Mouse (Mus musculus): ENCODE measurements around the gene Bcl7c. TPM values are rescaled to one million over a fixed set of nuclear protein-coding genes. Genes with fewer than 3 reads are reported as not detected.
A peak's percentile ranks its signal among the peaks of the same experiment; 100 is the strongest.
"Not testable (repeated sequence)": the region's sequence is repeated elsewhere in the genome, so short reads cannot be mapped to it uniquely, and the experiment has no call there.

The Bcl7c gene
- polyA plus RNA-seq, 1 experiment: 132 TPM

DNA sequence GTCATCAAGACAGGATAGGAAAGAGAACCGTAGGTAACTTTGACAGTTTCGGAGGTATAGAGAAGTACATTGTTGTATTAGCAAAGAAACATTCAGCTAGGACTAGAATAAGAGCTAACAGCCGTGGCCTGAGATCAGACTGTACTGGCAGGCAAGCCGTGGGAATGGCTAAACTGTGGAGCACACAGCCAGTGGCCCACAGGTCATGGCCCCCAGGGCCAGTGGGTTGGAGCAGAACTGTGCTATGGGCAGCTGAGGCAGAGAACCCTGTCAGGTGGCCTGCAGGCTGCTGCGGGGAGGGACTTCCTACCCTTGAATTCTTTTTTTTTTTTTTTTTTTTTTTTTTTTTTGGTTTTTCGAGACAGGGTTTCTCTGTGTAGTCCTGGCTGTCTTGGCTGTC, 59.5 kb downstream of the Bcl7c start:
- no peaks in the 10 kb centered on the region for H3K36me3 ChIP-seq (ENCODE audit: control insufficient read depth, insufficient read depth)
- H3K27me3 ChIP-seq (ENCODE audit: control insufficient read depth, insufficient read depth, insufficient read length): peaks cover 25% of the 10 kb centered on the region
- H3ac ChIP-seq (ENCODE audit: control insufficient read depth, insufficient read length, low read depth): no peak overlapping the region
- TF ChIP-seq MAX (IDR thresholded peaks at IDR 0.05) (no peak), MYOG (IDR thresholded peaks at IDR 0.05; ENCODE audit: control insufficient read depth, extremely low read depth, insufficient read length) (no peak), MYOD1 (IDR thresholded peaks at IDR 0.05; ENCODE audit: control insufficient read depth, insufficient read length, low read depth) (no peak), CTCF (IDR thresholded peaks at IDR 0.05; ENCODE audit: control insufficient read depth, insufficient read depth, insufficient read length) (no peak), FOSL1 (IDR thresholded peaks at IDR 0.05; ENCODE audit: insufficient read depth, low read length, poor library complexity, severe bottlenecking) (no peak), CEBPB (IDR thresholded peaks at IDR 0.05; ENCODE audit: low read depth) (no peak), USF1 (IDR thresholded peaks at IDR 0.05; ENCODE audit: low read depth) (no peak)
- no peaks in the 10 kb centered on the region for H3K79me3 ChIP-seq (ENCODE audit: low read depth)
- H3K79me2 ChIP-seq (ENCODE audit: control insufficient read depth, insufficient read depth): no peaks in the 10 kb centered on the region
- H3K4me3 ChIP-seq (ENCODE audit: insufficient read depth, poor library complexity, severe bottlenecking): no peak overlapping the region

DNA sequence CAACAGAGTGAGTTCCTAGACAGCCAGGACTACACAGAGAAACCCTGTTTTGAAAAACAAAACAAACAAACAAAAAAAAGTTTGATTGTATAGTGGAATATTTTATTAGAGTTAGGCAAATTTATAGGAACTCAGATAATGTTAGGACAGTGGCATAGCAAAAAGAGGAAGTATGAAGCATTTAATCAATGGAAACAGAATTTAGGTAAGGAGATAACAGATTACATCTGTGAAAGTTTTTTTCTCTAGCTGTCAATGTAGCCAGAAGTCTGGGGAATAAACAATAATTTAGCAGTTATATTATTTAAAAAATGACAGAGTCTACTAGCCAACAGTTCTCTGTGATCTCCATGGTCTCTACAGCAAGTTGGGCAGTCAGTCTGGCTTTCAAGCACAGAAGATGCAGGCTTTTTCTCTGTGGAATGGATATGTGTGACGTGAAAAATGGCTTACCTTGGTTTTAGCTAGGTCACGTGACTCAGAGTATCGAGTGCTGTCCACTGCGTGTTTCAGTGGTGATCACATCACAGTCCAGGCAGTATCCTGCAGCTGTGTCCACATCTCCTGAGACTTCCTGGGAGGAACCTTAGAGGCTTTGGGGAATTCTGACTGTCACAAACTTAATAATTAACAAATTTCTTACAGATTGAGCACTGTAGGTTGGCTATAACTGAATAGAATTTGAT, 60.1 kb downstream of the Bcl7c start:
- Histone ChIP-seq H3K36me3 (ENCODE audit: control insufficient read depth, insufficient read depth) (no peaks in the 10 kb centered on the region), H3K79me3 (ENCODE audit: low read depth) (no peaks in the 10 kb centered on the region), H3K27me3 (ENCODE audit: control insufficient read depth, insufficient read depth, insufficient read length) (peaks cover 25% of the 10 kb centered on the region), H3K79me2 (ENCODE audit: control insufficient read depth, insufficient read depth) (no peaks in the 10 kb centered on the region), H3ac (ENCODE audit: control insufficient read depth, insufficient read length, low read depth) (no peak overlapping the region), H3K4me3 (ENCODE audit: insufficient read depth, poor library complexity, severe bottlenecking) (no peak overlapping the region)
- TF ChIP-seq MYOG (IDR thresholded peaks at IDR 0.05; ENCODE audit: control insufficient read depth, extremely low read depth, insufficient read length) (no peak), USF1 (IDR thresholded peaks at IDR 0.05; ENCODE audit: low read depth) (peak; percentile 69), CTCF (IDR thresholded peaks at IDR 0.05; ENCODE audit: control insufficient read depth, insufficient read depth, insufficient read length) (no peak)

DNA sequence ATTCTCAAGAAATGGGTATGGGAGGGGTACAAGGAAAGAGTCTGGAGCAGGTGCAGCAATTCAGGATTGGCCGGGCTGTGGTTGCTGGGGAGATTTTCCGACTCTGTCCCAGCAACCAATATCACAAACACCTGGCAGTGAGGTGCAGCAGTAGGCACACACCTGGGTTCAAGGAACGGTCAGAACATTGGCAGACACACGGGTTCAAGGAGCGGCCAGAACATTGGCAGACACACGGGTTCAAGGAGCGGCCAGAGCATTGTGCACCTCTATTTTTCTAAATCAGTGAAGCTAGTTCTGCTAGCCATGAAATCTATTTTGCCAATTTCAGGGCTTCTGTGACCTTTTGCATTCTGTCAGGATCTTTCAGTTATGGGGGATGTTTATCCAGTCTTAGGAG, 61.2 kb downstream of the Bcl7c start:
- not testable (repeated sequence) for H3K36me3 ChIP-seq (ENCODE audit: control insufficient read depth, insufficient read depth); H3K79me2 ChIP-seq (ENCODE audit: control insufficient read depth, insufficient read depth); H3K4me3 ChIP-seq (ENCODE audit: insufficient read depth, poor library complexity, severe bottlenecking); H3ac ChIP-seq (ENCODE audit: control insufficient read depth, insufficient read length, low read depth); H3K79me3 ChIP-seq (ENCODE audit: low read depth)
- H3K27me3 ChIP-seq (ENCODE audit: control insufficient read depth, insufficient read depth, insufficient read length): peaks cover 27% of the 10 kb centered on the region

DNA sequence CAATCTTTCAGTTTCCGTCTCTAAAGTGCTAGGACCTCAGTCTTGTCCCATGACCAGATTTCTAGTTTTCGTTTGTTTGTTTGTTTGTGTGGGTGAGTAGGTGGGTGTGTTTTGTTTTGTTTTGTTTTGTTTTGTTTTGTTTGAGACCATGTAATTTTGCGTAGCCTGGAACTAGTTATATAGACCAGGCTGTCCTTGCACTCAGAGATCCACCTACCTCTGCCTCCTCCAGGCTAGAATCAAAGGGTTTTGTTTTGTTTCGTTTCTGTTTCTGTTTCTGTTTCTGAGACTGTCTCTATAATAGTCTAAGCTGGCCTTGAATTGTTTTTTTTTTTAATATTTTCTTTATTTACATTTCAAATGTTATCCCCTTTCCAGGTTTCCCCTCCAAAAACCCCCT, 62.4 kb downstream of the Bcl7c start:
- Histone ChIP-seq H3K79me3 (ENCODE audit: low read depth) (no peaks in the 10 kb centered on the region), H3K36me3 (ENCODE audit: control insufficient read depth, insufficient read depth) (no peaks in the 10 kb centered on the region), H3K27me3 (ENCODE audit: control insufficient read depth, insufficient read depth, insufficient read length) (peaks cover 29% of the 10 kb centered on the region), H3ac (ENCODE audit: control insufficient read depth, insufficient read length, low read depth) (no peak overlapping the region), H3K79me2 (ENCODE audit: control insufficient read depth, insufficient read depth) (no peaks in the 10 kb centered on the region), H3K4me3 (ENCODE audit: insufficient read depth, poor library complexity, severe bottlenecking) (no peak overlapping the region)
- TF ChIP-seq MAX (IDR thresholded peaks at IDR 0.05): no peak
- TF ChIP-seq FOSL1 (IDR thresholded peaks at IDR 0.05; ENCODE audit: insufficient read depth, low read length, poor library complexity, severe bottlenecking): no peak
- no peak for TF ChIP-seq CEBPB (IDR thresholded peaks at IDR 0.05; ENCODE audit: low read depth)
- TF ChIP-seq MYOD1 (IDR thresholded peaks at IDR 0.05; ENCODE audit: control insufficient read depth, insufficient read length, low read depth): no peak
- TF ChIP-seq CTCF (IDR thresholded peaks at IDR 0.05; ENCODE audit: control insufficient read depth, insufficient read depth, insufficient read length): no peak
- TF ChIP-seq USF1 (IDR thresholded peaks at IDR 0.05; ENCODE audit: low read depth): no peak
- TF ChIP-seq MYOG (IDR thresholded peaks at IDR 0.05; ENCODE audit: control insufficient read depth, extremely low read depth, insufficient read length): no peak

DNA sequence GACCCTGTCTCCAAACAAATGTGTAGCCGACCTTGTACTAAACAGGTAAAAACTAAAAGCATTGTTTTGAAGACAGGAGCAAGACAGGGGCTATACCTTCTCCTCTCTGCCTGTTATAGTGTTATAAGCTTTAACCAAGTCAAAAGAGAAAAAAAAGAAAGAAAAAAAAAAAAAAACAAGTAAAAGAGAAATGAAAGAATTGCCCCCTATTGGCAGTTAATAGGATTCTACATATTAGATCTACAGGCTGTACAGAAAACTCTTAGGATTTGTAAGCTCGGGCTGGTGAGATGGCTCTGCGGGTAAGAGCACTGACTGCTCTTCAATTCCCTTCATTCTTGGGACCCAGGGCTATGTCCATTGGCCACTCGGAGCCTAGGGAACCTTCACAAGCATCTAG, 66.5 kb downstream of the Bcl7c start:
- Histone ChIP-seq H3K79me3 (ENCODE audit: low read depth) (no peaks in the 10 kb centered on the region), H3K79me2 (ENCODE audit: control insufficient read depth, insufficient read depth) (no peaks in the 10 kb centered on the region), H3K36me3 (ENCODE audit: control insufficient read depth, insufficient read depth) (no peaks in the 10 kb centered on the region), H3K4me3 (ENCODE audit: insufficient read depth, poor library complexity, severe bottlenecking) (no peak overlapping the region), H3K27me3 (ENCODE audit: control insufficient read depth, insufficient read depth, insufficient read length) (peaks cover 29% of the 10 kb centered on the region), H3ac (ENCODE audit: control insufficient read depth, insufficient read length, low read depth) (no peak overlapping the region)
- TF ChIP-seq USF1 (IDR thresholded peaks at IDR 0.05; ENCODE audit: low read depth): no peak
- no peak for TF ChIP-seq MAX (IDR thresholded peaks at IDR 0.05)
- TF ChIP-seq MYOG (IDR thresholded peaks at IDR 0.05; ENCODE audit: control insufficient read depth, extremely low read depth, insufficient read length): no peak
- TF ChIP-seq FOSL1 (IDR thresholded peaks at IDR 0.05; ENCODE audit: insufficient read depth, low read length, poor library complexity, severe bottlenecking): no peak
- no peak for TF ChIP-seq CEBPB (IDR thresholded peaks at IDR 0.05; ENCODE audit: low read depth)
- TF ChIP-seq MYOD1 (IDR thresholded peaks at IDR 0.05; ENCODE audit: control insufficient read depth, insufficient read length, low read depth): no peak
- no peak for TF ChIP-seq CTCF (IDR thresholded peaks at IDR 0.05; ENCODE audit: control insufficient read depth, insufficient read depth, insufficient read length)

DNA sequence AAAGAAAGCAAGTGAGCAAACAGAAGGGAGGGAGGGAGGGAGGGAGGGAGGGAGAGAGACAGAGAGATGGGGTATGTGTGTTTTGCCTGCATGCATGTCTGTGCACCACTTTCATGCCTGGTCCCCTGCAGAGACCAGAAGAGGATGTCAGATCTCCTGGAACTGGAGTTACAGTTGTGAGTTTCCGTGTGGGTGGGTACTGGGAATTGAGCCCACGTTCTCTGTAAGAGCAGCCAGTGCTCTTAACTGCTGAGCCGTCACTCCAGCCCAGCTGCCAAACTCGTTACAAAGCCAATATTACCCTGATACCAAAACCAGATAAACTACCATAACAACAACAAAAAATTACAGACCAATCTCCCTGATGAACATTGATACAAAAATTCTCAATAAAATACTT, 67.5 kb downstream of the Bcl7c start:
- no peak overlapping the region for H3K4me3 ChIP-seq (ENCODE audit: insufficient read depth, poor library complexity, severe bottlenecking)
- TF ChIP-seq CEBPB (IDR thresholded peaks at IDR 0.05; ENCODE audit: low read depth) (no peak), MAX (IDR thresholded peaks at IDR 0.05) (no peak), FOSL1 (IDR thresholded peaks at IDR 0.05; ENCODE audit: insufficient read depth, low read length, poor library complexity, severe bottlenecking) (no peak), USF1 (IDR thresholded peaks at IDR 0.05; ENCODE audit: low read depth) (no peak), MYOD1 (IDR thresholded peaks at IDR 0.05; ENCODE audit: control insufficient read depth, insufficient read length, low read depth) (no peak), MYOG (IDR thresholded peaks at IDR 0.05; ENCODE audit: control insufficient read depth, extremely low read depth, insufficient read length) (no peak), CTCF (IDR thresholded peaks at IDR 0.05; ENCODE audit: control insufficient read depth, insufficient read depth, insufficient read length) (no peak)
- no peaks in the 10 kb centered on the region for H3K79me2 ChIP-seq (ENCODE audit: control insufficient read depth, insufficient read depth)
- no peak overlapping the region for H3ac ChIP-seq (ENCODE audit: control insufficient read depth, insufficient read length, low read depth)
- H3K79me3 ChIP-seq (ENCODE audit: low read depth): no peaks in the 10 kb centered on the region
- peaks cover 33% of the 10 kb centered on the region for H3K27me3 ChIP-seq (ENCODE audit: control insufficient read depth, insufficient read depth, insufficient read length)
- H3K36me3 ChIP-seq (ENCODE audit: control insufficient read depth, insufficient read depth): no peaks in the 10 kb centered on the region

Data from C2C12 (cell line).